Mouse (Mus musculus): ENCODE measurements around the gene Cd2.

The Cd2 gene

DNA sequence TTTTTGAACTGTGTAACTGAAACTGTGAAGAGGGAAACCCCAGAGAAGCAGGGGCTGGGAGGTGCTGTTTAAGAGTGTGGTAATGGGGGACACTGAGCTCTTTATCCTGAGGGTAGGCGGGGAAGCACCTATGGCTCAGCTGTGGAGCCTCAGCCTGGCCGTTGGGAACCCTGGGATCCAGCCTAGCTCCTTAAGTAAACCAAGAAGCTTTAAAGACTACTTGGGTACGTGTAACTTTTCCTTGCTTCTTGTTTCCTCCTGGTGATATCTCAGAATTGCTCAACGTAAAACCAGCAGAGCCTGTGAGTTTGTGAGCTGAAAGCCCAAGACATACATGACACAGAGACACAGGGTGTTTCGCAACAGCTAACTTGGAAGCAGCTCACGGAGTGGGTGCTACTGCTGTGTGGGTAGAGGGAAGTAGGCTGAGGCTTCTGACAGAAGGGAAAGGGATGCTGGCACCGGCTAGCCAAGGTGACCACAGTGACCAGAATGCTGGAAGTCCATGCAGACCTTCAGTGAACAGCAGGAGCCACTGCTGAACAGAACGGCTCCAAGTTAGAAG is 5.9 kb upstream of the Cd2 start:
- DNase-seq (ENCODE audit: low read depth, low spot score) = no peak

DNA sequence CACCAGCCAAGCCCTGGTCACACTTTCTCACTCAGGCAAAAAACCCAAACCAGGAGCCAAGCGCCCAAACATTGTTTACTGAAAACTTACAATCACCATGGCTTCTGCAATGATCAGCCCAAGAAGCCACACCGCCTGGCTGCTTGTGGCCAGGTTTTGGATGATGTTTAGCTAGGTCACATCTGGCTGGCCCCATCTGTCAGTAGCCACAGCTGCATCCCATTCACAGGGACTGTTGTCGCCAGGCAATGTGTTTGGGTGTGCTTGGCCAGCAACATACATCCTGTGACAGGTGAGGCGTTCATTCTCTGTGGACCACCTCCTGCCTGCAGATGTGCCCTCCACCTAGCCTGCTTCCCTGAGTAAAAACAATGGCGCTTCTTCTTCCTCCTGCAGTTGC is 4.9 kb upstream of the Cd2 start:
- DNase-seq (ENCODE audit: low read depth, low spot score) = no peak

DNA sequence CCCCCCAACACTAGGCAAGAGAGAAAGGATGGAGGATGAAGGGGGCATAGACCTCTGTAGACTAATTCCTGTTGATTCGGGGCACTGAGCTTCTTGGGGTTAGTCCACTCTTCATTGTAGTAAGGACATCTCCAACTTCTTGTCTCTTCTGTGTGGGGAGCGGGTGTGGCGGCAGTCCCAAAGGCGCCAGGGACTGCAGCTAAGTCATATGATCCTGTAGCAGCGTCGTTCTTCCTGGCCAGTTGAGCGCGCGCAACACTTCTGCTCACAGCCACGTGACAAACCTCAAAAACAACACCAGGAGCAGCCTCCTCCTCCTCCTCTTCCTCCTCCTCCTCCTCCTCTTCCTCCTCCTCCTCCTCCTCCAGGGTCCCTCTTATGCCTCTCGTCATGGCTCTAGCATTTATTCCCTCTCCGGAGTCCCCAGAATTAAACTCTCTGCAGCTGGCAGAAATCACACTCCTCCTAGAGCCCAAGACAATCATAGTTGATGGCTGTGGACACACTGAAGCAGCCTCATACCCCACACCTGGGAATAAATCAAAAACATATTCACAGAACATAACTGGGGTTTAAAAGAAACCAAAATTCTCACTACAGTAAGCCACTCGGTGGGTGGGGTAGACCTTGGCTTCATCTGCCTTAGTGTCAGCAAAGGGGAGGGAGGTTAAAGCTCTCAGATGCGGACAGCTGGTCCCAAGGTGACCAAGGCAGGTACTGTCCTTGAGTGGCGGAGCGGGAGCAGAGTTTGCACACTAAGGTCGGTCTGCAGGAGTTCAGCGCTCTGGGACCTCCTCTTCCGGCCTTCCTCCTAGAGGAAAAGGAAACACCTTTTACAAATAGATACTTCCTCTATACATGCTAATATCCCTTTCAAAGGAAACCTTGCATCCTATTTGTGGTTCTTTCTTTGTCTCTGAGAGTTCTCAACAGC is 3.1 kb upstream of the Cd2 start:
- DNase-seq (ENCODE audit: low read depth, low spot score) = no peak

DNA sequence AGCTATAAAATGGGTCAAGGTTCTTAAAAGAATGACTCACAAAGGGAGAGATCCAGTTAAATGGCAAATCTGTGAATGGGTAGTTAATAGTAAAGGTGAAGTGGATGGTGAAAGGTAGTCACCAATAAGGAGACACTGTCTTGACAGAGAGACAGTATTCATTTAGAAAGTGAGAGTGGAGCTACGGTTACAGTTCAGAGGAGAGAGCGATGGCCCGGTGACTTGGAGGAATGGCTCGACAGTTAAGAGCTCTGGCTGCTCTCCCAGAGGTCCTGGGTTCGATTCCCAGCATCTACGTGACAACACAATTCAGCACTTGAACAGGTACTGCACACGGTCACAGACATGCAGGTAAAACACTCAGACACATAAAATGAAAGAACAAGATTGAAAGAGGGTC is 2.3 kb upstream of the Cd2 start:
- DNase-seq (ENCODE audit: low read depth, low spot score) = no peak

DNA sequence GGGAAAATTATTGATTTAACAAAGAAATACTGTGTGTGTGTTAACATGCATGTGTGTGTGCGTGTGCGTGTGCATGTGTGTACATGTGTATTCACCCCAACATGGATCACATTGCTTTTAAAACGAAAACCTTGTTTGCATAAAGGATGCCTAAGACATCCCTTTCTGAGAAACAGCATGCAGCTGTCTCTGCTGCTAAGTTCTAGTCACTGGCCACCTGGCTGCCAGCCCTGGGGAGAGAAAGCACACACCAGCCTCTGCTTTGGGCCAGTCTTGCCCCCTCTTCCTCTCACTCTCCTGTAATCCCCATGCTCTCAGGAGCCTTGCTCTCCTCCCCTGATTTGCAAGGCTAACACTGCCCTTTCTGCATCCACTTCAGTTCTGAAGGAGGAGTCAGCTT is 1.7 kb upstream of the Cd2 start:
- no peak for DNase-seq (ENCODE audit: low read depth, low spot score)

DNA sequence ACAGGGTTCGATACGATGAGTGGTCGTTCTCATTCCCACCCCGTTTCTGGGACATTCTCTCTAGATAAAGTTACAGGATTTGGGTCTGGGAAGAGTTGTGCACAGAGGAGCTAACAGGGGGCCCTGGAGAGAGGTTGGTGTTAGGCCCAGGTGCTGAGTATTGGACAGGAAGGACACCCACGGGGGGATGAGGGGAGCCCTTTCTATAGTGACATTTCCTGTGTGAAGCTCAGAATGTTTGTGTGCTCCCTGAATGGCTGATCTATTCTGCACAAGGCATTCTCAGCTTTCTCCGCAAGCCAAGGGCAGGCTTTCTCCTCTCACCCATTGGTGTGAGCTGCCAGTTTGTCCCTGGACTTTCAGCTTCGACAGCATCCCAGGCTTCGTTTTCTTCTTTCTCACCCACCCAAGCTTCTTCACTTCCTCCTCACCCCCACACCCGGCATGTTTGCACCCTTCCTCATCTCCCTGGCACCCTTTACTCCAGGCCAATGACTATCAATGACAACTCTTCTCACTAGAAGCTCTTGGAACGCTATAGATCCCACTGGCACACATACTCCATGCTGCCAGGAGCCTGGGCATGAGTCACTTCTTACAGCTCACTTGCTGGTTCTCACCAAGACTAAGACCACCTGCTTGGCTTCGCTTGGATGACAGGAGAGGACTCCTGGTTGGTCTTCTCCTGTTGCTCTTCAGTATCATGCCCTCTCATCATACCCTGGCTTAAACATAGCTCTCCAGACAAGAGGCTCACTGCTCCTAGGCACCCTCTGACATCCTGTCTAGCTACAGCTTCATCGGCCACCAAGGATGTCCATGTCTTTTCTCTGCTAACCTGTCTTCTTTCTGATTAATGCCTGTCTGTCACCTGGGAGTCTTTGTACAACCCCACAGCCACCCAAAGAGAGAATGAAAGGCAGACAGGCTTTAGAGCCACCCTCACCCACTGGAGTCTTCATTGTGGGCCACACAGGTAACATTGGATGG is 1.1 kb downstream of the Cd2 start:
- no peak for DNase-seq (ENCODE audit: low read depth, low spot score)

DNA sequence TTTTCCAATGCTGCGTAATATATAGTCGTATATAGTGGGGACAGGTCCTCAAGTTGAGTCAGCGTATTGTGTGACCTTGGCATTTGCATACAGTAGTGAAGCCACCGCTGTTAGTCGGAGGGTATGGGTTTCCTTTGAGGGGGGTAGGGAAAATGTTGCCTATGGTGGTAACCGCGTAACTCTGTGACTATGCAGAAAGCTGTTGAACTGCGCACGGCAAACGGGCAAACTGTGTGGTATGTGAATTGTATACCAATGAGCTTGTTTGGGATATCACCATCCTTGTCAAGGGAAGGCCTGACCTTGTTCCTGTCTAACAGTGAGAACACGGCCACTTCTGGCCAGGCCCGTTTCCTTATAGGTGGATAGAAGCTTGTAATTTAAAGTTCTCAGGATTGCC is 1.9 kb downstream of the Cd2 start:
- DNase-seq (ENCODE audit: low read depth, low spot score) = no peak

DNA sequence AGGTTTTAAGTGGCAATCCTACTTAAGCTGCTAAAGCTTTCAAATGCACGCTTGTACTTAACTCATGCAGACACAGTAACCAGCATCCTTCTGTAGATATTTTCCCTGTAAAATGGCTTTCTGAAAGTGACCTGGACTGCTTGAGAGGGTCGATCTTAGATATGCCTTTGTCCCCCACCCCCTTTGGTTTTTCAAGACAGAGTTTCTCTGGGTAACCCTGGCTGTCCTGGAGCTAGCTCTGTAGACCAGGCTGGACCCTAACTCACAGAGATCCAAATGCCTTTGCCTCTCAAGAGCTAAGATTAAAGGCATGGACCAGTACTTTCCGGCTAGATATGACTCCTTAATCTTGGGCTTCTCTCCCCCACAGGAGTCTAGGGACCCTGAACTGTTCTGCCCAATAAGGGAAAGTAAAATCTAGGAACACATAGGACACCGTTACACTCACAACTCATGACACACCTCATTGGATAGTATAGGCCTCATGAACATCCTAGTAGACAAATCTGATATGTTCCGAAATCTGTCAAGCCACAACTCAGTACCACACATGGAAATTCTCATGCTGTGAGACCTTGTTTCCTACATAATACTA is 2.6 kb downstream of the Cd2 start:
- DNase-seq (ENCODE audit: low read depth, low spot score) = no peak

DNA sequence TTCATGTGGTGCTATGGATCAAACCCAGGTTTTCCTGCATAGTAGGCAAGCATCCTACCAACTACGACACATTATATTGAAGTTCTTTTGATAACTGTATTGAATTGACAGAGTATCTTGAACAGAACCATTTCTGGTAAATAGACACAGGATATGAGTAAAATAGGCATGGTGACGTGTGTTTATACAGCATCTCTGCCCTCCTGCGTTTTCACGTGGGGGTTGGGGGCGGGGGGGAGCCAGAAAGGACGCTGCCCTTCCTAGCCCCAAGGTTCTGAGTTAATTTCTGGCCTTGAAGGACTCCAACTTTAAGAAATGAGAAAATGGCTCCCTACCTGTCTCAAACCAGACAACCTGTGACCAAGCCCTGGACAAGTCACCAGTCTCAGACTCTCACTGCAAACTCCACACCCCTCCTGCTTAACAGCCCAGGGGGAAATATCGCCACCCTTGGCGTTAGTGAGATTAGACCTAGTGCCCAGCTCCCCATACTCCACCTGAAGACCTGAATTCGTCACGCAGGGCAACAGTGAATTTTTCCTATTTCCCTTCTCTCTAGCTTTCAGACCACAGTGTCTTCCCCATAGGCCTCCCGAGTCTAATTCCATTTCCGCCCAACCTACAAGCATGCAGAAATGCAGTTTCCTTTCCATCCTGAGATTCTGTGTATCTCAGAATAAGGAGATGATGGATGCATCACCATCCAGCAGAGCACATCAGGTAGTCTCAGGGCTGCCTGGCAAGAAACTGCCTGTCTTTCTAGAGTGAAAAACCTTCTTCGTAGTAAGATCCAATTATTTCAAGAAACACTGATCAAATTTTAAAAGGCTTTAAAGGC is 3.7 kb downstream of the Cd2 start:
- no peak for DNase-seq (ENCODE audit: low read depth, low spot score)

DNA sequence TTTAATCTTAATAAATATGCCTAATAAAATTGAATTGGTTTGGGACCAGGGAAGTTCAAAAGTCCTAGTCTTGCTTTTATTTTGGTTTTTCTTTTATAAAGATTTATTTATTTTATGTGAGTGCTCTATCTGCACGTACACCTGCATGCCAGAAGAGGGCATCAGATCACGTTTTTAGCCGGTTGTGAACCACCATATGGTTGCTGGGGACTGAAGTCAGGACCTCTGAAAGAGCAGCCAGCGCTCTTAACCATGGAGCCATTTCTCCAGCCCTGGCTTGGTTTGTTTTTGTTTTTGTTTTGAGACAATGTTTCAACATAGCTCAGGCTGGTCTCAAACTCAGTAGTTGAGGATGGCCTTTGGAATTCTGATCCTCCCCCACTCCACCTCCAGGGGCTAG is 4.3 kb downstream of the Cd2 start:
- no peak for DNase-seq (ENCODE audit: low read depth, low spot score)

DNA sequence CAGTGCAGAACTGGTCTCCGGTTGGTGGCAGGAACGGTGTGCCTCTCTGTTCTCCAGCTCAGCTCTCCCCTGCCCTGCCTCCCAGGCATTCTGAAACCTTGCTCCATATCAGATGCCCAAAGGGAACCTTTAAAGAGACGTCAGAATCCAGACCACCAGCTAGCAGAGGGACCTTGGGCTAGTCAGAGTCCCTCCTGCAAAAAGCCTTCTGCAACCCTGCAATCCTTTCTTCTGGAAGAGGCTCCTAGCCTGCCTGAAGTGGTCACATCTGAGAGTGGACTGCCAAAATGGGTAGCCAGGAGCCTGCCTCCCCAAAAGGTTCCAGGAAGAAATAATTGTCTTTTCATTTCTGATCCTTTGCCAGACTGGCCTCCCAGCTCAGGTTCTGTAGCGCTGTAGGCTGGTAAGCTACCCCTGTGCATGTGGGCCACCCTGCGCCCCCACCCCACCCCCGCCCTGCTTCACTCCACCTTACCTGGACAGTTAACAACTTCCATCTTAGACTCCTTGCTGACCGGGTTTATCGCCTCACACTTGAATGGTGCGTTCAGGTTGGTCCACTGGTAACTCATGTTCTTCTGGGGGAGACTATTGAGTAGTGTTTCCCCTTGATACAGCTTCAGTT is 5.1 kb downstream of the Cd2 start:
- DNase-seq (ENCODE audit: low read depth, low spot score) = no peak

DNA sequence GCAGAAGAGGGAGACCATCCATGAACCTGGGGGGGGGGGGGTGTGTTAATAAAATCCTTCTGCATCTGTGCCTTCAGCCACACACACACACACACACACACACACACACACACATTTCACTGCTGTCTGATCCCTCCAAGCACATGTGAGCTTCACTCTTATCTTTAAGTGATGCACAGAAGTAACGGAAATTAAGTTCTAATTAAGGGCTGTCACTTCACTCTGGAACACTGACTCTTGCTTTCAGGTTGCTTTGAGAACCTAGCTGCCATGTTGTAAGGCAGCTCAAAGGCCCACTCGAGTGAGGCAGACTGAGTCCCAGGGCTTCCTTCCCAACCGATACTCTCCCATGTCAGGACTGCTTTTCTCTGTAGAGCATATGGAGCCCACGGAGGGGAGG is 5.9 kb downstream of the Cd2 start:
- DNase-seq (ENCODE audit: low read depth, low spot score) = no peak

DNA sequence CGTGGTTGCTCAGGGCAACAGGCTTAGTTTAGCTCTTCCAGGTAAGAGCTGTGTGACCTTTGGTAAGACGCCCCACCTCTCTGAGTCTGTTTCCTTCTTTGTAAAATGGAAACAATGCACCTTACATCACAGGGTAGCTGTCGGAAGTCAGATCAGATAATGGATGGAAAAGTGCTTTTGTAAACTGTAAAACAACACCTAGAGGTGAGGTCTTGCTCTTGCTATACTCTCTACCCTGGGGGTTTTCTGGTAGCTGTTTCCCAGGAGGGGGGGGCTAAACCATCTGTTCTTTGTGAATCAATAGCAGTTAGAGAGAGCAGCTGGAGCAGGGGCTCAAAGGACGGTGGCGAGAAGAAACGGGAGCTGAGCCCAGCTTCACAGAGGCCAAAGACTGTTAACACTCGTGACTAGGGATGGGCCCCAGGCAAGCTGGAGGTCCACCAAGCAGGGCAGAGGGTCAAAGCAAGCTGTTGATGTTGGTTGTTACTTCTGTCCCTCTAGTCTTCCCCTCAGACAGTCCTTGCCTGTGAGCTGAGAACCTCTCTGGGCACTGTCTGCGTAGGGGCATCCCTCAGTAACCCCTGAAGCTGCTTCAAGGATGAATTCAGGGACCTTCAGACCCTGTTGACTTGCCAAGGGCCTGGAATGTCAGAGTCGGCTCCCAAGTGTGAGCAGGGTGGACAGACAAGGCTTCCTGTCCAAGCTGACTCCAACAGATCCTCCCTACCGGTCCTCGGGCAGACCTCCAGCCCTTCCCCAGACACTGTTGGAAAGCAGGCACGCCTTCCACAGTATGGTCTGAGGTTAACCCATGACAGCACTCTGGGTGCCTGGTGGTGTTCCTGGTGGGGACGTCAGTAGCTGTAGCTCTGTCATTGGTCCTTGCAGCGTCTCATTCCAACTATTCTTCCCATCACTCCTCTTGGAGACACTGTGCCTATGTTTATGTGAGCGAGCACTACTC is 7.1 kb downstream of the Cd2 start:
- DNase-seq (ENCODE audit: low read depth, low spot score) = no peak

DNA sequence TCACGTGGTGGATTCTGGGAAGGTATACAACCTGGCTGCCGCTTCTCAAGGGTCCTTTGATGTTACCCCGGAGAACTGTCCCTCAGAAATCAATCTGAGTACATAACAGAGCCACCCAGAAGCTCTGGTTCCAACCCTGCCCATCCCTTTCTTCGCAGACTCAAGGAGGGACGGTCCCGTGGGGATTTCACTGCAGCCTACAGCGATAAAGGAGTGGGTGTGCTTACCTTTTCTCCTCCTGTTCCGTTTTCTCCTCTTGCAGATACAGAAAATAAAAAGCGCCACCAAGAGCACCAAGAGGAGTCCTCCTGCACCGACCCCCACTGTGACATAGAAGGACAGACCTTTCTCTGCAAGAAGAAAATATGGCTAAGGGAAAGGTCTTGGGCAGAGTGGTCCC is 8.2 kb downstream of the Cd2 start:
- DNase-seq (ENCODE audit: low read depth, low spot score) = no peak

DNA sequence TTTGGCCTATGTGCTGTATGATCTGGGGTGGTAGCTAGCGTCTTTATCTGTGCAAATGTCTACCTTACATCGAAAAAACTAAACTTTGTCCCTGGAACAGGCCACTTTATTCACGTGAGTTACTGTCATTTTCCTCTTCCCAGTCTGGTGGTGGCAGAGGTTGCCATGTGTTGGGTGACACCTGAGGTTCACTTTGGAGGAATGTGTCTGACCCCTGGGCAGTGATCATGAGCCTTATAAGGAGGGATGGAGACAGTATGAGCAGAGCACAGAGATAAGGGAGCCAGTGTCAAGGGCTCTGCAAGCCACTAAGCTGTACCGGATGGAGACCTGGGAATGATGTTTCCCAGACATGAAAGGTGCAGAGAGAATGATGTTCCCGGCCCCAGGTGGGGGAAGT is 9.3 kb downstream of the Cd2 start:
- DNase-seq (ENCODE audit: low read depth, low spot score) = no peak

DNA sequence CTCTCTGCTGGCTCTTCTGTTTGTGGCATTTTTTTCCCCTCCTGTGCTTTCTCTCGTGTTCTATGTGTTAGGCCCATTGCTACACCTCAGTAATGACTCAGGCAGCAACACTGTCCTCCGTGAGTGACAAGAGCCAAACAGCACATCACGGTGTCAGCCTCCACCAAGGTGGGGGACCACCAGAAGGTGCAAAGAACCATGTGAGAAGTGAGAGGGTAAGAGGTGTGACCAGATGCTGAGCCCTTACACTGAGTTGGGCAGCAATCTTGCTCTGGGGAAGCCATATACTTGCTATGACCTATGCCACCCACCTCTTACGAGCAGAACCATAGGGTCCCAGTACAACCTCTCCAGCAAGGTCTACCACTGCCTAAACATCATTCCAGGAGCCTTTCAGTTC is 9.9 kb downstream of the Cd2 start:
- DNase-seq (ENCODE audit: low read depth, low spot score) = no peak

DNA sequence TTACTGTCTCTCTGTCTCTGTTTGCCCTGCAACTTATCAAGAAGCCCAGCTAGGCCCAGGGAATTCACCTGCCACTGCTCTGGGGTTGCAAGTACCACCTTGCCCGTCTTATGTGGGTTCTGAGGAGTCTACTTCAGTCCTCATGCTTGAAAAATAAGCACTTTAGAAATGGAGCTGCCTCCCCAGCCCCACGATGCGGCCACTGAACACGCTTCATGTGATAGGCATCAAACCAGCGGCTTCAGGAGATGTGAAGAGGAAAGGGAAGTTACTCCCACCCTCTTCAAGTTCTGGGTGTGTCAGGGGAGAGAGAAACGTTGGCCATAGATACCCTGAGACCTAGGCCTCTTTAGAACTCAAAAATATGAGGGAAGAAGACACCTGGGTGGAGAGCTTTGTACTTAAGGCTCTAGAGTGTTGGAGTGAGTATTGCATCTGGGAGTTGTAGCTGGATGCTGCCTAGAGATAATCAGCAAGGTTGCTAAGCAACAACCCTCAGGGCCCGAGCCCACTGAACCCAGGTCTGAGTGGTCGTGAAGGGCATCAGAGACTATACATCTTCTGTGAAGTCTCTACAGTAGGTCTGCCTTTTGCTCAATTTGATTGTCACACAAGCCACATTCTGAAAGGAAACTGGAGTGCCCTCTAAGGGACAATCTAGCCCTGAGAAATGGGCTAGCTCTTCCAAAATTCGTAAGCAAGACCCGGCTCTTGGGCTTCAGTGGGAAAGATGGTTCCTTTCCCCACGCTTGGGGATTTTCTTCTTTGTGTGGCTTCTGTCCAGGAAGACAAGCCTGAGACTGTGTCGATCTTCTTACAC is 11.0 kb downstream of the Cd2 start:
- DNase-seq (ENCODE audit: low read depth, low spot score) = no peak

DNA sequence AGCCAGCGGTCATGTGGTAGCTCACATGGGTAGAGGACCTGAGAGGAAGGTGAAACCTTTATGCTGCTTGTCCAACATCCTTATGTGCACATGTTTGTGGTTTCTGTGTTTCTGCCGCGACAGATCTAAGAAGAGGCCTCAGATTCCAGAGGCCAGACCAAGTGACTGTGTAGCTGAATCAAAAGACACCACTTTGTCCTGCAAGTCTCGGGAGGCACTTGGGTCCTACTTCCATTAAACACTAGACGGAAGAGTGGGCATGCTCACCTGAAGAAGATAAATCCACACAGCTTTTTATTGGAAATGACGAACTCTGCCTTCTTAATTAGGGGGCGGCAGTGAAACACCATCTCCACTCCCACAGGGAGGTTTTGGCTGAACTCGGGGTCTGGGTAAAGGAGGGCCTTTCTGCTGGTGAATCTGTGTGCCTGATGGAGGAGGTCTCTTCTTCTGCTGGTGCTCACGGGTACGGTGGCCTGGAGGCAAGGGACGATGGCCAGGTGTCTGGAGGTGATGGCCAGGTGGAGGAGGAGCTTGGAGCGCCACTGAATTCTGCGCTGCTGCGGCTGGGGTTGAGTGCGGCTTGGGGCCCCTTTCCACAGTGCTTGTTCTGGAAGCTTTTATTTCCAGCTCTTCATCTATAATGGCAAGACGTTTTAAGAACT is 12.0 kb downstream of the Cd2 start:
- DNase-seq (ENCODE audit: low read depth, low spot score) = no peak

Measured in telencephalon, adult 2 months (tissue).